Mouse (Mus musculus): ENCODE data around the gene Armc2. TPM values are rescaled to one million over a fixed set of nuclear protein-coding genes. Genes with fewer than 3 reads are reported as not detected.

The Armc2 gene
- total RNA-seq (2021): 10 to 100 TPM; 14.2 to 15.8 TPM

- intact Hi-C loops (cut with DNase I): no loop called here
- peak; percentile 73 to 83 for DNase-seq (ENCODE audit: low spot score in 2 of 2)
These were observed at the start of gene Armc2 for GRCm38 (mm10) chr10:42018016-42018949. Gene Armc2 (minus strand): TSS chr10:42018442.

- no peak for DNase-seq (ENCODE audit: low spot score in 2 of 2)
- intact Hi-C loops (cut with DNase I): no loop called here
These were observed 46.2 kb upstream of the Armc2 start for GRCm38 (mm10) chr10:42064446-42064845.

- DNase-seq (ENCODE audit: low spot score in 2 of 2): no peak
- intact Hi-C loops (cut with DNase I): no loop called here
These were observed 41.3 kb upstream of the Armc2 start for GRCm38 (mm10) chr10:42059522-42059921.

GRCm38 (mm10) chr10:42057746-42058145, 39.5 kb upstream of the Armc2 start:
- intact Hi-C loops (cut with DNase I): no loop called here
- DNase-seq (ENCODE audit: low spot score in 2 of 2): no peak

GRCm38 (mm10) chr10:42057231-42057601, 39.0 kb upstream of the Armc2 start:
- no peak for DNase-seq (ENCODE audit: low spot score in 2 of 2)
- intact Hi-C loops (cut with DNase I): no loop called here

GRCm38 (mm10) chr10:42056486-42057230, 38.4 kb upstream of the Armc2 start:
- no peak for DNase-seq (ENCODE audit: low spot score in 2 of 2)
- intact Hi-C loops (cut with DNase I): no loop called here

- DNase-seq (ENCODE audit: low spot score in 2 of 2): no peak
- intact Hi-C loops (cut with DNase I): no loop called here
These were observed 37.3 kb upstream of the Armc2 start for GRCm38 (mm10) chr10:42055224-42056165.

GRCm38 (mm10) chr10:42051069-42051468, 32.8 kb upstream of the Armc2 start:
- intact Hi-C loops (cut with DNase I): no loop called here
- DNase-seq (ENCODE audit: low spot score in 2 of 2): no peak

GRCm38 (mm10) chr10:42048648-42049047, 30.4 kb upstream of the Armc2 start:
- intact Hi-C loops (cut with DNase I): no loop called here
- peak in 1 of 2 experiments; percentile 81 for DNase-seq (ENCODE audit: low spot score in 2 of 2)

GRCm38 (mm10) chr10:42044574-42044973, 26.3 kb upstream of the Armc2 start:
- DNase-seq (ENCODE audit: low spot score in 2 of 2): peak in 1 of 2 experiments; percentile 77
- intact Hi-C loops (cut with DNase I): no loop called here

GRCm38 (mm10) chr10:42043307-42043706, 25.1 kb upstream of the Armc2 start:
- intact Hi-C loops (cut with DNase I): loop anchor here (1.0 to 2.0 kb wide), 3 partner anchors 59 to 233 kb away; partner anchors contain the start of gene Foxo3
- peak in 1 of 2 experiments; percentile 65 for DNase-seq (ENCODE audit: low spot score in 2 of 2)

GRCm38 (mm10) chr10:42042881-42043280, 24.6 kb upstream of the Armc2 start:
- DNase-seq (ENCODE audit: low spot score in 2 of 2): peak; percentile 36 to 92
- intact Hi-C loops (cut with DNase I): loop anchor here (1.0 to 2.0 kb wide), 3 partner anchors 59 to 233 kb away; partner anchors contain the start of gene Foxo3

- intact Hi-C loops (cut with DNase I): loop anchor here (2.0 kb wide), 1 partner anchor 107 kb away; no protein-coding TSS in a partner anchor
These were observed 23.8 kb upstream of the Armc2 start for GRCm38 (mm10) chr10:42042087-42042486.

GRCm38 (mm10) chr10:42038571-42038970, 20.3 kb upstream of the Armc2 start:
- DNase-seq (ENCODE audit: low spot score in 2 of 2): no peak
- intact Hi-C loops (cut with DNase I): no loop called here

More at GRCm38 (mm10) chr10:42042087-42042486, 23.8 kb upstream of the Armc2 start:
- DNase-seq (ENCODE audit: low spot score in 2 of 2): no peak

- intact Hi-C loops (cut with DNase I): no loop called here
- DNase-seq (ENCODE audit: low spot score in 2 of 2): no peak
These were observed 19.1 kb upstream of the Armc2 start for GRCm38 (mm10) chr10:42037301-42037870.

- DNase-seq (ENCODE audit: low spot score in 2 of 2): no peak
- intact Hi-C loops (cut with DNase I): no loop called here
These were observed 18.6 kb upstream of the Armc2 start for GRCm38 (mm10) chr10:42036846-42037245.

- intact Hi-C loops (cut with DNase I): loop anchor here (5.0 kb wide), 1 partner anchor 201 kb away; no protein-coding TSS in a partner anchor
These were observed 15.3 kb upstream of the Armc2 start for GRCm38 (mm10) chr10:42033571-42033970.

GRCm38 (mm10) chr10:42031021-42031420, 12.8 kb upstream of the Armc2 start:
- intact Hi-C loops (cut with DNase I): loop anchor here (5.0 kb wide), 1 partner anchor 199 kb away; no protein-coding TSS in a partner anchor
- DNase-seq (ENCODE audit: low spot score in 2 of 2): peak; percentile 72 to 73

More at GRCm38 (mm10) chr10:42033571-42033970, 15.3 kb upstream of the Armc2 start:
- no peak for DNase-seq (ENCODE audit: low spot score in 2 of 2)

- no peak for DNase-seq (ENCODE audit: low spot score in 2 of 2)
These were observed 11.3 kb upstream of the Armc2 start for GRCm38 (mm10) chr10:42029502-42029901.

More at GRCm38 (mm10) chr10:42029502-42029901, 11.3 kb upstream of the Armc2 start:
- intact Hi-C loops (cut with DNase I): loop anchor here (5.0 kb wide), 1 partner anchor 248 kb away; the partner anchor contains the start of gene Foxo3
